Mouse (Mus musculus) cortical plate, adult 2 months (tissue): ENCODE data around the gene Il2.

Source experiments
- CTCF ChIP-seq: fragments of 200-500 bp; IDR thresholded peaks from 2 replicates; pipeline ENCODE4 v1.5.1; 2011; ENCODE audit warnings: mild to moderate bottlenecking, control low read depth, low read length; ENCODE audit not compliant: insufficient read depth; ENCODE audit errors: extremely low read depth
- POLR2A ChIP-seq: fragments of 200-500 bp; IDR thresholded peaks from 2 replicates; pipeline ENCODE4 v1.6.1; 2011; ENCODE audit warnings: mild to moderate bottlenecking, low read length, control low read depth; ENCODE audit not compliant: insufficient read depth; ENCODE audit errors: extremely low read depth

- TF ChIP-seq POLR2A (no peak), CTCF (no peak)
Measured at GRCm38 (mm10) chr3:37146810-37147209, 21.1 kb upstream of the Il2 start.
